Mouse (Mus musculus) 3T3-L1 (cell line): ENCODE measurements around the gene Catsper2.

Source experiments
- DNase-seq: peaks from one replicate; pipeline ENCODE4 v3.0.0-alpha.2; 2015; ENCODE audit warnings: low read depth, low spot score

Gene Catsper2

DNA sequence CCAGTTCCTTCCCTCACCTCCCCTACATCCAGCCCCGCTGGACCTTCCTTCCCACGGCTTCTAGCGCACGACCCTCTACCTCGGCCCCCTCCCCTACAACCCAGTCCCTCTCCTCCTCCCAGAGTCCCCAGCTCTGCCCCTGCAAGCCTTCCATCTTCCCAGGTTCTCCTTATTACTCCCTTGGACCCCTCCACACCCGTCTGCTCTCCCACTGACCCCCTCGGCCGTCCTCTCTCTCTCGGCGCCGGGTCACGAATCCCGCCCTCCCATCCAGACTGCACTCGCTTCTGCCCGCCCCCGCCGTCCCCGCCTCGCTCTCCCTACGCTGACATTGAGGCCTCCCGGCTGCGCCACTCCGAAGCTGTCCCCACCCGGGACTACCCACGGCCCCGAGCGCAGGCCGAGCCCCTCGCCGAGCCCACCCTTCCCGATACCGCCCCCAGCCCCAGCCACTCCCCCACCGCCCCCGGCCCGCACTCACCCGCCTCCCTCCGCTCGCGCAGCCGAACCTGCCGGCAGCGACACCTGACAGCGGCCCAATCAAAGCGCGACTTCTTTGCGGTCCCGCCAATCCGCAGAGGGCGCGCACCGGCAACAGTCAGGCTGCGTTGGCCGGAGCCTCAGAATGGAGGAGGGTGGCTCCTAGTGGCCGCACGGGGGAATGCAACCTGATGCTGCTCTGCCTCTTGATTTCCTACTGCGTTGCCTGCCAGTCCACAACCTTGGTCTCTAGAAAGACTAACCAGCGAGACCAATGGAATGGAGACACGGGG is 58.6 kb downstream of the Catsper2 start, which contains the start of gene Ppip5k1:
Gene Ppip5k1 (minus strand): TSS at position 577 of the 773 bp plus-strand sequence.
- peak; percentile 97 for DNase-seq

DNA sequence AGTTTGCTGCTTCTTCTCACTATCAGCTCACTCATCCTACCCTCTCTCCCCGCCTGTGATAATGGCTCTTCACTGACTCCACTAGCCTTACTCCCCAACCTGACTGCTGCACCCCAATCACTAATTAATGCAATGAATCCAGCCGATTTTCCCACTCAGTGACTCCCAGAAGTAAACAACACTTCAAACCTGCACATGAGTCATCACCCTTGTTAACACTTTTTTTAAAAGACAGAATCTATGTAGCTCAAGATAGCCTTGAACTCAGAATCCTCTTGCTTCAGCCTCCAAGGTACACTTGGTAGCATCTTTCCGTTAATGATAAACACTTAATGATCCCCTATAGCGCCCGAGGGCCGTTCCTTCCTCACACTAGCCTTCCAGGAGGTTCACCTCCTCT is 59.2 kb downstream of the Catsper2 start:
- DNase-seq = peak; percentile 20

DNA sequence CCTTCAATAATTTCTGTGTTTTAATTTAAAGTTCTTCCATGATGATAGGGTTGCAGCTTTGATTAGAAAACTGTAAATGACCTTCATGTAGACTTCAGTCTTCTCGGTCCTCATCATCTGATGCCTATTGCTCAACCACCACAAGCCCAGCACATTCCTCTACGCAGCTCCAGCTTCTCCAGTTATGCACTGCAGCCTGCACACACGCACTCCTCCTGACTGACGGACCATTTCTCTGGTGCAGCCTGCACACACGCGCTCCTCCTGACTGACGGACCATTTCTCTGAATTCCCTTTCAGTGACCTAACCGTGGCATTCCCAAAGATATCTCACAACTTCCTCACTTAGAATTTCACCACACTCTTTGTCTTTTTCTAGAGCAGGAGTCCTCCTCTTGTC is 60.4 kb downstream of the Catsper2 start:
- no peak for DNase-seq
